Mouse (Mus musculus) liver, postnatal 0 days (tissue): ENCODE results near the gene Npsr1.

Experiments
- CTCF ChIP-seq: sonication (generic); IDR thresholded peaks from 2 replicates; pipeline ENCODE4 v1.5.1; 2016; ENCODE audit warnings: antibody characterized with exemption, low read depth
- EP300 ChIP-seq: IDR thresholded peaks from 2 replicates; pipeline ENCODE4 v1.6.1; 2016; ENCODE audit warnings: antibody characterized with exemption, low read depth, mild to moderate bottlenecking

DNA sequence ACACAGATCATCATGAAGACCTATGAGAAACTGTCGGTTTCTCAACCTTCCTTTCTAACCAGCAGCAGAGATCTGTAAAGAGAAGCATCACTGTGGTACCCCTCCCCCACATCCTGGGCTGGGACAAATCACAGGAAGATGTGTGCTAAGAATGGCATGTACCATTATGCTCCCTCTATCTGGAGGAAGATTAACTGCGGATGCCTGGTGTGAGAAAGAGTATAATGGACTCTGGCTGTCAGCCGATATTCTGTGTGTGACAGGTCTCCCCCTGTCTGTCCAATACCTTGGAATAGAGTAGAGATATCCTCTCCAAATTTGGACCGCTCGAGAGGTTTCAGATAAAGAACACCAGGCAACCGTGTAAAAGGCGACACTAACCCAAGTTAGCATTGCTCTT is 83.1 kb downstream of the Npsr1 start:
- TF ChIP-seq EP300 (no peak), CTCF (no peak)
